Mouse (Mus musculus) central nervous system, embryonic 18 days (tissue): ENCODE data around the gene Tada2a. TPM values are rescaled to one million over a fixed set of nuclear protein-coding genes. Genes with fewer than 3 reads are reported as not detected.

Experiments used
- polyA plus RNA-seq: library from polyadenylated mRNA; depleted of rRNA; stranded (reverse); fragments of >200 nt; gene quantifications from 2 replicates; pipeline ENCODE4 v1.2.3, GENCODE M21; 2012; rRNA removed

Tada2a gene
- polyA plus RNA-seq: 45.8 and 49.9 TPM in 2 replicates

GRCm38 (mm10) chr11:84128943-84129798 lies at the start of gene Tada2a, which contains the start of gene Acaca:
Gene Tada2a (minus strand): TSS chr11:84129600.
Gene Acaca (plus strand): TSS chr11:84129672.

GRCm38 (mm10) chr11:84167046-84167526 lies 37.7 kb upstream of the Tada2a start, which contains the start of gene Gm11437:
Gene Gm11437 (minus strand): TSS chr11:84167476.

DNA sequence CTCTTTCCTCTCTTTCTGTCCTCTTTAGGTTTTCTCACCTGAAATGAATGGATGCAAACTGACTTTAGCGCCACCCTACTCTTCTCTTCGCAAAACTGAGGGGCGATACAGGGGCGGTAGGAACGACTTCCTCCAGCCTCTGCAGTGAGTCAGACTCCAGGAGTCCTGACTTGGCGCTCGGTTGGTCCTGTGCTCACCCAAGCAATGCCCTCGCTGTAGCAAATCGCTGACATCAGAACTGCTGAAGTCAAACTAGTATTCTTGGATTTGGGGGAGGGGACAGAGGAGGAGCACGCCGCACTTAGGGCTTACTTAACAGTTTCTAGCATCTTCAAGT lies 60.4 kb downstream of the Tada2a start, which contains the start of gene Dusp14:
Dusp14 (minus strand) TSS at position 228 of the 337 bp plus-strand sequence.

Other genes with a start within 250 kb of the Tada2a start
- gene Ddx52, start 187.5 kb downstream of the Tada2a start, polyA plus RNA-seq: 15.7 and 16.9 TPM in 2 replicates
- 22.9 and 24.8 TPM in 2 replicates for gene Synrg, start 165.2 kb downstream of the Tada2a start, polyA plus RNA-seq
- gene Dusp14, start 60.3 kb downstream of the Tada2a start, polyA plus RNA-seq: 11.0 and 11.5 TPM in 2 replicates
- 38.6 and 39.5 TPM in 2 replicates for gene Acaca, start 72 bp upstream of the Tada2a start, polyA plus RNA-seq
- gene Gm11437, start 37.9 kb upstream of the Tada2a start, polyA plus RNA-seq: not detected in 2 replicates